Mouse (Mus musculus) embryo, embryonic 10 days (tissue): Measurements from ENCODE around the gene Carmil1.
"Not testable (repeated sequence)": the region's sequence is repeated elsewhere in the genome, so short reads cannot be mapped to it uniquely, and the experiment has no call there.

Experiments used
- DNase-seq: peaks from one replicate; pipeline ENCODE4 v3.0.0-alpha.2; 2015; ENCODE audit warnings: low spot score

The Carmil1 gene

GRCm38 (mm10) chr13:24152610-24153009 lies 128.0 kb downstream of the Carmil1 start:
- no peak for DNase-seq

- no peak for DNase-seq
Observed at GRCm38 (mm10) chr13:24151335-24151734, 129.3 kb downstream of the Carmil1 start.

DNA sequence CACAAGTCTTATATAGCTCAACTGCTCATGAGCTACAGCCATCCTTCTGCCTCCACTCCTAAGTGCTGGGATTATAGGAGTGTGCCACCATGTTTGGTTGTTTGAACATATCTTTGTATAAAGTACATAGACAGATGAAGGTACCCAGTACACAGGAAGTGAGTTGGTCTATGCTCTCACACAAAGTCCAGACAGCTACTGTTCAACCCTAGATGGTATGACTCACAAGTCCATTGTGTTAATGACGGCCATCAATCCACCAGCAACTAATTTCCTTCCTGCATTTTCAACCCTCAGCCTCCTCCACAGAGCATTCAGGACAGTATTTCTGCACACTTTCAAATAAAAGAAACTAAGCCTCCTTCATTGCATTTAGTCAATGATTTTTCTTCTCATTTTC lies 132.0 kb downstream of the Carmil1 start:
- no peak for DNase-seq

DNA sequence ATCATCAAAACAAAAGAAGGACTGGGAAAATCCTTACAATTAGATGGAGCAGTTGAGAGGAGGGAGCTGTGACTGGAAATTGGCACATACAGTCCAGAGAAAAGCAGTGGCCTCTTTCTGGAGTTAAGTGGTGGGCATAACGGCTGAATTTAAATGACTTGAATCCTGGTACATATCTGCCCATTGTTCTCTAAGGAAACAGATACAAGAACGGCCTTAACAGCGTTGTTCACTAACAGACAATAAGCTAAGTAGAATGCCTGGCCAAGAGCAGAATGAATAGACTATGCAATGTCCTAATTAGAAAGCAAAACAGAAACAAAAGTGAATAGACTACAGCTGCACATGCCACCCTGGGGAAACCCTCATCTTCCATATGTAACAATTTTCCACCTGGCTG lies 133.6 kb downstream of the Carmil1 start:
- no peak for DNase-seq

GRCm38 (mm10) chr13:24146541-24146940 lies 134.1 kb downstream of the Carmil1 start:
- no peak for DNase-seq

- DNase-seq = no peak
Observed at GRCm38 (mm10) chr13:24144858-24145257, 135.7 kb downstream of the Carmil1 start.

DNA sequence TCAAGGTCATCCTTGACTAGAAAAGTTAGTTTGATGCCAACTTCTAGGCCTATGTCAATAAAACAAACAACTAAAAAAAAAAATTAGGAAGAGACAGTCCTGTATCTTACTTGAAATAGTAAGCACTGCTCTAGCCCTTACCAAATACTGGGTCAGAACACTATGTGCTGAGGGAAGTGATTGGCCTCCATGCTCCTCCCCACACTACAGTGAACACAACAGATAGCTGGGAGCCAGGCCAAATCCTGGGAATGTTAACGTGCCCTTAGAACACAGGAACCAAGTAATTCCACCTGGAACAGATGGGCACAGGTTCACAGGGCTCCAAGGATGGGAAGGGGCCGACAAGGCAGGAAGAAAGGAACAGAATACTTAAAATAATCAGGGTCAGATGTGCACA lies 136.5 kb downstream of the Carmil1 start:
- no peak for DNase-seq

DNA sequence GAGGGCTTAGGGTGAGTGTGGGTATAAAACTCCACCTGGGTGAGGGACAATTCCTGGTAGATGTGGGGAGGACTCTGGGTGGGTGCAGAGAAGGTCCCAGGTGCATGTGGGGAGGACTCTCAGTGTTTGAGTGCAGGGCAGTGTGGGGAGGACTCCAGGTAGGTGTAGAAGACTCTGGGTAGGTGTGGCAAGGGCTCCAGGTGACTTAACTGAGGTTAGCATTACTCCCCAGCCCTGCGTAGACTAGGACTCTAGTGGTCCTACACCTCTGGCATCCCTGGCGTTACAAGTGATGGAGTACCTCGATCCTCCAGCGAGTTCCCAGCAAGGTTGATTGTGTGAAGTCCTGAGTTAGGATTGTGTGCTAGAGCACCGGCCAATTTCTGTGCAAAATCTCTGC lies 143.8 kb downstream of the Carmil1 start:
- DNase-seq = no peak

DNA sequence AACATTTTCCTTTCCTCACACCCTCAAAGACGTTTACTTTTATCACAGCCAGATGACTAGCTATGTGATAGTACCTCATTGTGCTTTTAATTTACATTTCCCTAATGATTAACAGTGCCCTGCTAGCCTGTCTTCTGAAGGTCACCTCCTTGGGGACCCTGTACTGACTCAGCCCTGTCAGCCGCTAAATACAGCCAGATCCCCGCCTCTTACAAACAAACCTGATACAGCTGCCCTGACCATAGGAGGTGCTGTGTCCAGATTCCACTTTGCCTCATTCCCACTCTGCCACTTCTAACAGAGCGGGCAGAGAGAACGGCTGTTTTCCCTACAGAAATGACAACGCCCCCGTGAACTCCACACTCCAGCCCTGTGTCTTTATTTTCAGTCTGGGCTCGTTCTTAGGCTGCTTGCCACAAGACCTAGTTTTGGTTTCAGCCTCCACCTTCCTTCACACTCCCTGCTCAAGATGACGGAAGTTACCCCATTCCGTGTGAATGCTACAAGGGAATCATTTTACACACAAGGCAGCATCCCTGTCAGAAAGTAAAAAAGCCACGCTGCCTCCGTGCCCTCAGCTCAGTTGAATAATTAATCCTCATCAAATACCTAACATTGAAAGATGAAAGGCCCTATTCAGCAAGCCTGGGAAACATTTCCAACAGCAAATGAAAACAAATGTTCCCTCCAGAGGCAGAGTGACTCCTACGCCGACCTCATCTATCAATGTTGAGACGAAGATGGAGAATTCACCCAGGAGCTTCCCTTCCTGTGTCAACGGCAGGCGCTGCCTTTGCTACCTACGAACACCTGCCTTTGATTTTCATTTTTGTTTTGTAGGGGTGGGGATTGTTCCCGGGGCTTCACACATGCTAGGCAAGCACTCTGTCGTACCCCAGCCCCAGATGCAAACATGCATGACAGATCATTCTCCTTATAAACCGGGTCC lies 145.0 kb downstream of the Carmil1 start:
- peak; percentile 59 for DNase-seq

DNA sequence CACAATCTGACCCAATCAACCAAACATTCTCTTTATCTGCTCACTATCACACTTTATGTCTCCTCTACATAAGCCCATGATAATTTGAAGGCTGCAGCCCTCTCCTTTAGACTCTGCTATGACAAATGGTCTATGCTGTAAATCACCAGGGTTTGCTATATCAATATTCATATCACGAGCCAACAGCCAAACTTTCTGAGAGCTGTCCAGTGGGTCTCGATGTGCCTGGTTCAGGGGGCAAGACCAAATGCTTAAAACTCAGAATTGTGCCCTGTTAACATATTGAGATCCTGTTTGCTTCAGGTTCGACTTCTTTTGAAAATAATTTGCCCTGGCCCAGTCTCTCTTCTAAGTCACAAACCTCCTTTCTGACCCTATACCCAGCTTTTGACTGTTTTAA lies 147.7 kb downstream of the Carmil1 start:
- no peak for DNase-seq

DNA sequence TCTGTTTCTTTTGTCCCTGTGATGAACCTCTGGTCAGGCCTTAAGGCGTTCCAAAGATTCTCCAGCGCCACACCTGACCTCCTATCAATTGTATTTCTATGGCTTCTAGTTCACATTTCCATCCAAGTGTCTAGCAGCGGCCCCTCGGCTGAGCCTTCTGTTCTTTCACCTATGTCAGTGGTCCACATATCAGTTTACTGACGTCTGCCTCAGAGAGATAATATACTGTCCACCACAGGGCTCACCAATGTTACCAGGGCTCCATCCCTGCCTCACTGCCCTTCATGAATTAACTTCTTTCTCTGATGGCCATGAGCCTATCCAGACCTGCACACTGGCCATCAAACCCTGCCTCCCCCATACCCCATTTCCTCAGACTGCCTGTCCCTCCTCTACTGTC lies 149.3 kb downstream of the Carmil1 start:
- no peak for DNase-seq

- no peak for DNase-seq
Observed at GRCm38 (mm10) chr13:24130741-24131140, 149.9 kb downstream of the Carmil1 start.

DNA sequence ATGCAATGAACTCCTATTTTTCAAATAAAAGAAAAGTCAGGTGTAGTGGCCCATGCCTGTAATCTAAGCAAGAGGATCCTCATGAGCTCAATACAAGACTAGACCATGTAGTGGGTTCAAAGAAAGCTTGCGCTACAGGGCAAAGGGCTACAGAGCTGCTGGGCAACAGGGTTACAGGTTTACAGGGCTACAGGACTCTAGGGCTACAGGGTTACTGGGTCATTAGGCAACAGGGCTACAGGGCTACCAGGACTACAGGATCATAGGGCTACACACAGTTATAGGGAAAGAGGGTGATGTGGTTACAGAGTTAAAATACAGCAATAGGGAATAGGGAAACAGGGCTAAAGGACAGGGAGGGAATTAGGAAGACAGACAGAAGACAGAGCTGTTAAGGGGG lies 151.9 kb downstream of the Carmil1 start:
- no peak for DNase-seq

DNA sequence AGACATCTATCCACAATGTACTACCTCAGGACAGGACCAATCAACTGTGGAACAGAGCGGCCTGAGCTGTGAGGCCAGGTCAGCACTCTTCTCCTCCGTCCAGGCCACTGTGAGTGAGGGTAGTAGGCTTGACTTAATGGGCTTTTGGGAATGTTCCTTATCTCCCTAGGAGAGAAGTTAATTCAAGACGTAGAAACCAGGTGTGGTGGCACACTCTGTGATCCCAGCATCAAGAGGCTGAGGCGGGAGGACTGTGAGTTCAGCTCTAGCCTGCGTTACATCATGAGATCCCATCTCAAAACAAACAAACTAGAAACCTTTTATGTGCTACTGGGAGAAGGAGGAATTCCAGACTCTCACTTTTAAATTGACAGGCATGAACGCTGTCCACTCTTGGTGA lies 154.7 kb downstream of the Carmil1 start:
- DNase-seq = no peak

GRCm38 (mm10) chr13:24117181-24117812 lies 163.3 kb downstream of the Carmil1 start:
- DNase-seq = no peak

- DNase-seq = peak; percentile 71
Observed at GRCm38 (mm10) chr13:24112689-24113348, 167.8 kb downstream of the Carmil1 start.

DNA sequence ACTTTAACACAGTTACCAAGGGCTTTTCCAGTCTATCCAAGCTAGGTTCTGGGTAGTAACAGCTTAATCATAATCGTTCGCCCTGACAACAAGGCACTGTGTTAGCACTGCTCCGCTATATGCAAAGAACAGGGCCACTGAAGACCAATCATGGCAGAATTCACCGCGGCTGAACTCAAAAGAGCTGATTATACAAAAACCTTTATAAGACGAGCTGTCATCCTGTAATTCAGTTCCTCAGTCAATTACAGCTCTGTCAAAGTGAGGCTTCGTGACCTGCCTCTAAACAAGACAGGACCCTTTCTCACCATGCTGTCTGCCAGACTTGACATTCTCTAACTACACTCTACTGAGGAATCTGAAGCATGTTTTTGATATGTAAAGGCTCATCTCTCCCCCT lies 170.3 kb downstream of the Carmil1 start:
- no peak for DNase-seq

DNA sequence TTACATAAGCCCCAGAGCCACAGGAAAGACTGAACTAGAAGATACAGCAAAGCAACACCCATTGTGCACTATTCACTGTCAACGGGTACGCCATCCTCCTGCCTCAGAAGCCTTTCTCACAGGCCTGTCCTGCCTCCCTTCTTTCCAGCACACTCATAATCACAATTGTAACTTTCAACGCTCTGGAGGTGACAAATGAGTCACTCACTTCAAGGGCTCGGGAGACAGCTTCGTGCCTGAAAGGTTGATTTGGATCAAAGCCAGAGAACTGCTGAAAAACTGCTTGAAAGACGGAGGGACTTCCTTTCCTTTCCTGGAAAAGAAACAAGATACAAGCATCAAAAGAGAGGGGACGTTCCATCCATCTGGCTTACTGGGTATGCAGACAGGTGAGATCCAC lies 172.3 kb downstream of the Carmil1 start:
- no peak for DNase-seq

DNA sequence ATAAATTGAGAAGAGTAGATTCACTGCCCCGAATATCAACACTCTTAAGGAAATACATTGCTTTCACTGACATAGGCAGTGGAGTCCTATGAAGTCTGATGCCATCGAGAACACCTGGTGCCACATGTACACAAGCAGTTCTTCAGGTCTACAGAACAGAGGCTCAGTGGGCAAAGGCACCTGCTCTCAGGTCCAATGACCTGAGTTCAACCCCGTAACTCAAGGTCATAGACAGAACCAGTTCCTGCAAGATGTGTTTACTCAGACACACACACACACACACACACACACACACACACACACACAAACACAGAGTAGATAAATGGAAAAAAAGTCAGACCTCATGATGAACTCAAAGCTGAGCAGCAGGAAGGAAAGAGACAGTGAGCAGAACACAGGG lies 173.5 kb downstream of the Carmil1 start:
- no peak for DNase-seq

GRCm38 (mm10) chr13:24105838-24106237 lies 174.8 kb downstream of the Carmil1 start:
- no peak for DNase-seq

GRCm38 (mm10) chr13:24105340-24105669 lies 175.3 kb downstream of the Carmil1 start:
- no peak for DNase-seq

DNA sequence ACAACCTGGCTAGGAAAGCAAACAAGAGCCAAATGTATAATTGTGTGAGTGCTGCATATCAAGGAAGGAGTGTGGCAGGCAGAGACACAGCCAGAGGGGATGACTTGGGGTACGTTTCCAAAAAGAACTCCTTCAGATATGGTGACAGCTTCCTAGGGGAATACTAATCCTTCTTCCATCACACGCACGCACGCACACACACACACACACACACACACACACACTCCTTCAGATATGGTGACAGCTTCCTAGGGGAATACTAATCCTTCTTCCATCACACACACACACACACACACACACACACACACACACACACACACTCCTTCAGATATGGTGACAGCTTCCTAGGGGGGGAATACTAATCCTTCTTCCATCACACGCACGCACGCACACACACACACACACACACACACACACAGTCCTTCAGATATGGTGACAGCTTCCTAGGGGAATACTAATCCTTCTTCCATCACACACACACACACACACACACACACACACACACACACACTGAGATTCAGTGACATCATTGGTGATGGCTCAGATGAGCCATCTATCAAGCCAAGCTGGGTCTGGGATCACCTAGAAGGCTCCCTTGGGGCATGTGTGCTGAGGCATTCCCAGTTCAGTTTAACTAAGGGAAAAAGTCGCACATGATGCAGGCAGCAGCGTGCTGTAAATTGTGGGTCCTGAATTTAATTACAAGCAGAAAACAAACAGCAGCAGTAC lies 175.8 kb downstream of the Carmil1 start:
- not testable (repeated sequence) for DNase-seq
